Mouse (Mus musculus) frontal cortex, postnatal 14 days (tissue): Measurements from ENCODE around the gene Slc5a5.

Source experiments
- DNase-seq, 2 experiments: peaks; one replicate each; pipeline ENCODE4 v3.0.0; 2022; ENCODE audit warnings: low spot score in 2 of 2

Gene Slc5a5

DNA sequence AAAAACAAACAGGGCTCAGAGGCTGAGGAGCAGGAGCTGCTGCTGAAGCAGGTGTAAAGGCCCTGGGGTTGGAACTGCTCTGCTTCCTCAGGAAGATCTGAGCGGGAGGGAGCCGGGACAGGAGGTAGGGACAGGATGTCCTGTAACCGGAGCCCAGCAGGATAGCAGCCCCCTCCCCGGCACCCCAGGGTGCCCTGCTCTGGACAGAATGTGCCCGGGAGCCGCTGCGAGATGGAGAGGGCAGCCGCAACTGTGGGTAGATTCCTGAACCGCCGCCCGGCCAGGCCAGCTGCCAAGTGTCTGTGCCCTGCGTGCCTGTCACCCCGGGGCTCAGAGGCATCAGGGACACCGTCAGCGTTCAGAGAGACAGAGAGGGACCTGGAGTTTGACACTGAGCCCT, 59.0 kb downstream of the Slc5a5 start:
- DNase-seq: no peak

DNA sequence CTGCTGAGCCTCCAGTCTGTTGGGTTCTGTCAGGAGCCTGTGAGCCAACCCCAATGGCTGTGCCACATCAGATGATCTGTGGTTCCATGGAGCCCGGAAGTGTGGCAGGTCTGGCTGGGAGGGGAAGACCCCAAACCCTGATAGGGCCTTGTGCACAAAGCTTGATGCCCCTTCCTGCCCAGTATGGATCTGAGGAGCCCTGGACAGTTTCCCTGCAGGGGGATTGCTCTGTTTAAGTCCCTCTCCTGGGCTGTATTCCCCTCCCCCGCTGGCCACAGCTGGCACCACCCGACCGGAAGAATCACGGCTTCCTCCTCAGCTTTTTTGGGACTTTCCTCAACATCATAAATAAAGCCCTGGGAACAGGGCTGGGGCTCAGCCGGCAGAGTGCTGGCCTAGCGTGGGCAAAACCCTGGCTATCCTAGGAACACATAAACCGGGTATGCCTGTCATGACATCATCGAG, 59.5 kb downstream of the Slc5a5 start:
- DNase-seq: no peak
